Mouse (Mus musculus): ENCODE measurements at regions not wholly inside any gene's neighbourhood (a gene's known extent, or its start where the extent isn't known, plus 50 kb on each side); places are given as distances from the start of the nearest gene placed in this dataset.

- TF ChIP-seq POLR2A (IDR thresholded peaks at IDR 0.05; ENCODE audit: insufficient read depth, low read depth, low read length) (no peak), CTCF (IDR thresholded peaks at IDR 0.05; ENCODE audit: insufficient read depth, low read depth, low read length) (no peak)
Measured at GRCm38 (mm10) chr9:74797272-74797844, 64.4 kb upstream of the Onecut1 start.
